Mouse (Mus musculus) spleen, postnatal 14 days (tissue): ENCODE results near the gene Dock4.

Experiments
- DNase-seq, 2 experiments: peaks; one replicate each; pipeline ENCODE4 v3.0.0; 2021 to 2022; ENCODE audit warnings: low spot score in 2 of 2

The Dock4 gene

DNA sequence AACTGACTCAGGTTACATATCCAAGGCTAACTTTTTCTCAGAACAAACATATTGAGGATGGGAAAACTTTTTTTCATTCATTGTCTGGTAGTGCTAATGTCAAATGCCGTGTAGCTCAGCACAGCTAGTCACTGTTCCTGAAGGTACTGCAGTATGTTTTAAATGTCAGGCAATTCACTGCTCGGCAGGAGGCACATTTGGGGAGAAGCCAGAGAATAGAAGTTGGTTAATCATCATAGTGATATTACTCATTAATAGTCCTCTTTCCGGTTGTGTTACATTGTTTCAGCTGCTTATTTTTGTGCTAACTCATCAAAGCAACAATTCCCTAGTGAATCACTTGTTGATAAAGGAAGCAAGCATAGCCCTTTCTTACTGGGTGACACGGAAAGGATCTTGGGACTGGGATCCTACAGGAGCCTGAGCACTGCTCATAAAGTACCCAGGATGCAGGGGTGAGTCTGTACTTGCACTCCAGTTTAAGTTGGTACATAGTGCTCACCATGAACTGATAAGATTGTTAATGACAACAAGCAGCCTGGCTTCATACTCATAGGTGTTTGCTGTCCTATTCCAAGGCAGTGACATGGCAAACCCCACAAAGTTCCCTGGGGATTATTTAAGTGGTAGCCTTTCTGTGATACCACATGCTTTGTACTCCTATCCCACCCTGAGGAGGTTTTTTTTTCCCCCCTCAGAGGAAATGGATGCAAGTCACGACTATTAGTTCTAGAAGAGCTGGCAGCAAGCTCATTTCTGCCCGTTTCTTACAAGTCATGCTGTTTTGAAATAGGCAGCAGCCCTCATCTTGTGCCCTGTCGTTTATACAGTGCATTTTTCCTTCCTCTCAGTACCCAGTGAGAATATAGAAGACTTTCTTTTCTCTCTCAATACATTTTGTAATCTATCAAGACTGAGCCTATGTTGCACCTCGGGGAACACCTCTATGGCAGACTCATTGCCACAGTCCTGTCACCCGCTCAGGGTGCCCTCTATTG, 123.5 kb downstream of the Dock4 start:
- no peak for DNase-seq

DNA sequence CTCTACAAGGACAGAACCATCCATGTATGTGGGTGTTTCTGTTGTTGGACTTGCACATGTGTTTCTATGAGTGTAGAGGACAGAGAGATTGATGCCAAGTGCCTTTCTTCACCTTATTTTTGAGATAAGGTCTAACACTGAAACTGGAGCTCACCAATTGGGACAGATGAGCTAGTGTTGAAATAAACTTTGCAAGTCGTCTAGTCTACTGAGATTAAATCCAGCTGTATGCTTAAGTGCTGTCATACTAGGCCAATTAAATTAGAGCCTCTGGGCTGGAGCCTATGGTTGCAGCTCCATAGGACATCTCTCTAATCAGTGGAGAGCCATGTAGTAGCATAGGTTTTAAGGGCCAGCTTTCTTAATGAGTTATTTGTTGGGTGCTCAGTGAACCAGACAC, 124.5 kb downstream of the Dock4 start:
- no peak for DNase-seq

DNA sequence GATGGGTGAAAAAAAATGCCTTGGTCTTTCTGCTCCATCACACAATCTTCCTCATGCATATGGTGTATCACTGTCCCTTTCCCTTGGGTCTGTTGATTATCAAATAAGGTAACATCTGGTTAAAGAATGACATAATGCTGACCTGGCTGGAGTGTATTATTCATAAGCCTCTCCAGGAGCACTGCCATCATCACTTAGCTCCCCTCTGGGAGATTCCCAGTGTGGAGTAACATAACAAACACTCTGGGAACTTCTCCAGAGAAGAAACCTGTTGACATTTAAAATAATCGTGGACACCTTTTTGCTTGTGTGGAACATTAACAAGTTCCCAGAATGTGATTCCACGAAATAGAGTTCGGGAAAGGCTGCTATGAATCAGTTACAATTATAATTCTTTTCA, 128.3 kb downstream of the Dock4 start:
- DNase-seq, result no peak

DNA sequence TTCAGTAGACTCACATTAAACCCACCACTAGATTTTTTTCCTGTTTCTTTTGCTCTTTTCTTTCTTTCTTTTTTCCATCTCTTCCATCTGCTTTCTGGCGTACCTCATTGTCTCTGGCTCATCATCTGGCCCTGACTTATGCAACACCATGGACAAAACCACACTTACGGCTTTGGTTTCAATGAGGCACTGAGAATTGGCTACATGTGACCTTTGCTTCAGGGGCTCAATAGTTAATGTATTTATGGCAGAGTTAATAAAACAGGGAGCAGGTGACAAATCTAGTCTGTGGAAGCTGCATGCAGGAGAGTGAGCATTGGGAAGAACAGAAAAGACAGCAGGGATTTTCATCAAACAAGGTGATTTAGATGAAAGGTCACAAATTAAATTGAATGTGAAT, 131.0 kb downstream of the Dock4 start:
- DNase-seq, result no peak

DNA sequence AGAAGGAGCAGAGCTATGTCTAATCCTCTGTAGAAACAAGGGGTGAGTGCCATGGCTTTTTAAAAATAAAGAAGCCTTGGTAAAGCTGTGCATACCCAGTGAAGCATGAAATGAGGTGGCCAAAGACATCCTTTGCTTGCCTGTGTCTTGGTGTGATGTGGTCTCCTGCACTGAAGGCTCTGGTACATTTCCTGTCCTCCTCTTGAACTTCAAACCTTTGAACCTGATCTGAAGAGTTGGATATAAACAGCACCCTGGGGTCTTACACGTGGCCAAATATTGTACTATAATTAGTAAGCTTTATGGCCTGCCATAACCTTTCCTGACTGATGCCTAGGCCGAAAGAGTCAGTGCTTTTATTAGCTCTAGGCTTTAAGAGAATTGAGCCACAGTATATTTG, 134.6 kb downstream of the Dock4 start:
- no peak for DNase-seq

DNA sequence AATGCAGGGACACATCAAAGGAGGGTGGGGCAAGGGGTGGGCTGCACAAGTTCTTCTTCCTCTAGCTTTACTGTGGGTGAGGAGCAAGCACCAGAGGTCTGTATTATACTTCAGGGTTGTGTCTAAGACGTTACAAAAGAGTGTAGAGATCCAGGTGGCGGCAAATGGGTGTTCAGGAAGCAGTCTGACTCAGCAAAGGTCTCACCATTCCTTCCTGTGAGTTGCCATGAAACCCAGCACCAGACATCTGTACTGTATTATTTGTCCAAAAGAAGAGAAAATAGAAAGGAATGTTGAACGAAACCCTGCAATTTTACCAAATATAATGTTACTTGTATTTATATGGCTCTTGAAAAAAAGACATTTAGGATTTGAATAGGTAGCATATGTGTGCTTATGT, 135.3 kb downstream of the Dock4 start:
- no peak for DNase-seq

DNA sequence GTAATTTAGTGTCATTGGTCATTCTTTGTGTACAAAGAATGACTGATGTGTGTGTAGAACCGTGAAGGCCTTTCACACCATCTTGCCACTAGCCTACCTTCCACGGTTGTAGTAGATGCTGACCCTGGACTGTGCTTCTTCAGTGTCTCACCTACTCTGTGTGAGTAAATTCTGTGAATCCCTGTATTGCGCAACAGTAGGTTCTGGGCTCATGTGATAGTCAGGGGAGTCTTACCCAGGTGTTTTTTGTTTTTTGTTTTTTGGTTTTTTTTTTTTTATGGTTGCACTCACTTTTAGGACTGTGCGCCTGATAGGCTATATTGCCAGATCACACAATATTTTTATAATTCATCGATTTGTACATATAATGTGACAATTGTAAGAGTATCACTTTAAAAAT, 136.3 kb downstream of the Dock4 start:
- DNase-seq, result no peak

DNA sequence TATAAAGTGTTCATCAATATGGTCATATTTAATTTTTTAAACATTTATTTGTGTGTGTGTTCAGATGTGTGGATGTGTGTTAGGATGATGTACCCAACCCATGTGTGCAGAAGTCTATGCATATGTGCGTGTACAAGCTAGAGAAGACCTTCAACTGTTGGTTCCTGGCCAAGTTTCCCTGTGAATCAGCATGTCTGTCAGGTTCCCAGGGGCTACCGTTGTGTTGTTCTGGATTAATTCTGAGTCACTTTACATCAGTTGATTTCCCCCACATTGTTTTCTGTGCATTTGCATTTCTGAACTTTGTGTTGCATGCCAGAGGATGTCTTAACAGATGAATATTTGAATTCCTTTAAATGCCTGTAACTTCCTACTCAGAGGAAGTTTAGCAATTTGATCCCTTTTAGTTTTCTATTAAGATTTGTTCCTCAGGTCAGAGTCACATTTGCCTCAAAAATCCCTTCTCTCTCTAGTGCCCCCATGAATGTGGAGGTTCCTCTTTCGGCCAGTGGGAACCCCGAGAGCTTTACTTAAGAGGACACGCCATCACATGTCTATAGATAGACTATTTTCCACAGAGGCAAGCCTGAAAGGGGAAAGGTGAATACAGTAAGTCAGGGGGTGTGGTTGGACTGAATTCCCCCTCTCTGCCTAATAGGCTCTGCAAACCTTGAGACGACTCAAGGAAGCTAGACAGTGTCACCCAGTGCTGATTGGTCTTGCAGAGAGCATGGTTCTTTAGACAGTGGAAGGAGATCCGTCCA, 139.0 kb downstream of the Dock4 start:
- DNase-seq, result no peak

DNA sequence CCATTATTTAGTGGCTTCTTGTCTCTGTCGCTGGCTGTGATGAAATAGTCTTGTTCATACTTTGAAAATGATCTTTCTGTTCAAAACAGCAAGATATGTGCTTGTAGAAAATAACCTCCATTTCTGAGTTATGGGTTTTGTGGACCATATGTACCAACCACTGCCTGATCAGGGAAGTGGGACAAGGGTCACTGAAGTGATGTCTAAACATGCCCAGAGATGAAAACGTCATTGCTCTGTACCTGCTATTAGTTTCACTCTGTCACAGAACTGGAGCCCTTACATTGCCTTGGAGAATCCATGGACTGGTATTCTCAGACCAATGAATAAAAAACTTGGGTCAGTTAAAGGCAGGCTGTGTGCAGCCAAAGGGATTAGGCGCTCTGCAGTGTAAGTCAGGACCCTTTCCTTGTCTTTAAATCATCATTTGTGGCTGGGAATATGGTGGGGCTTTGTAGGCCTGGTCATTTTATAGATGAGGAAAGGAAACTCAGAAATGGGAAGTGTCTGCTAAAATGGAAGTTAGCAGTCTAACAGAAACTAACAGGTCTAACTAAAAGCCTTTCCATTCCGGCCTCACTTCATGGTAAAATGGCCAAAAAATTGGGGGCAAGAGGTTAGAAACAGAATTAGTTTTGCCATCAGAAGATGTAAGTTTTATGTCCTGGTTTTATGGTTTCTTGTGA, 139.8 kb downstream of the Dock4 start:
- no peak for DNase-seq

DNA sequence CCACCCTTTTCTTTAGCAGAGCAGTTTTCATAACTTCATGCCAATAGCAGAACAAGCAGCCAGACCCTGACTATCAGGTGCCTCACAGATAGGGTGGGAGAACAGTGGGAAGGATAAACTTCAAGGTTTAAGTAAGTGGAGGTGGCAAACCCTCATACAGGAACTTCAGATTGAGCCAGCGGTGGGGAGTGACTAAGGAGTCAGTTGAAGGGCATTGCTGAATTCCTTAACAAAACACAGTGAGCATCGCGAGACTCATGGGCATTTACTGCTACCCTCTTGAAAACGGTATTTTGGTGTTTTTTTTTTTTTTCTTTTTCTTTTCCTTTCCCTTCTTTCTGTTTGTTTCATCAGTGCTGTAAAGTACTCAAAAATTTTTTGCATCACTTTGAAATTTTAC, 148.4 kb downstream of the Dock4 start:
- no peak for DNase-seq

DNA sequence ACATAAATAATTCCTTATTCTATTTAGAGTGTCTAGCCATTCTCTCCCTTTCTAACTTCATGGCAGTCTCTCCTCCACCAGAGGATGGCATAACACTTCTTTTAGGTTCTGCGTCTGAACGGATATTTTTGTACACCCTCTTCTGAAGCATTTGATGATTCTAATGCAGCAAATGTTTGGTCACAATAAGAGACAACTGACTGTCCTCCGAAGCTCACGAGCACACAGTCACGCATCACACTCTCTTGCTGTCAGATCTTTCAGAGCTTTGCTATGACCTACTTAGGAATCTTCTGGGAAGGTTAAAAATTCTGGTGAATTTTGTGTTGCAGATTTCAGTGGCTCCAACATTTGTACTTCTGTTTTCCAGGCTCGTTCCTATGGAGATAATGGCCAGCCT, 149.7 kb downstream of the Dock4 start:
- no peak for DNase-seq

DNA sequence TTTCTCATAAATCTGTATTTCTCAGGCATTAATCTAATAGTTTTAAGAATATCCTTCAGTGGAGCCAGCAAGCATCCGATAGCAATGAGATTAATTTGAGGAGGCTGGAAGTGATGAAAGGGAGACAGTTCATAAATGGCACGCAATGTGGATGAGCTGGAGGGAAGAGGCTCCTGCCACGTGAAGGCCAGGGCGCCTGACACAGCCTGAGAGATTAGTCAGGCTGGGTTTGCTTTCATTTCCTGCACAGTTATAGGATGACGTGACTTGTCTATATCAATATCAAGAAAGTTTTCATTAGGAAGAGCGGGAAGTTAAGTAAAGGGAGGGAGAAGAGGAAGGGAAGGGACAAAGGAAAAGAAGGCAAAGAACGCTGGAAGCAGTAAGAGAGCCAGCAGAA, 150.3 kb downstream of the Dock4 start:
- DNase-seq, result no peak

DNA sequence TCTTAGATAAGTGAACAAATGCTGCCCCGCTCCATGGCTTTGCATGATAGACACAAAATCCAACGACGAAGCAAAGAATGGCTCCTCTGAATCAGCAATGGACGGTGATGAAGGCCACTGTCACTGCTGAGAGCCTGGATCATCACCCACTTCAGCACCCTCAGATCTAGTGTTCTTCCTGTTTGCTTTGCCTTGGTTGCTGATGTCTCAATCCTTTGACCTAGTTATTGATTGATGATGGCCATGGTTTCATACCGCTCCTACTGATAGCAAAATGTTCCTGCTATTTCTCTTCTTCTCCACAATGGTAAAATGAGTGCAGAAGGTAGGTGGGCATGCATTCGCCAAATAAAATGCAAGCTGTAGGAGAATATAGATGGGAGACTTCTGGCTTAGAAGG, 150.7 kb downstream of the Dock4 start:
- DNase-seq, result no peak

DNA sequence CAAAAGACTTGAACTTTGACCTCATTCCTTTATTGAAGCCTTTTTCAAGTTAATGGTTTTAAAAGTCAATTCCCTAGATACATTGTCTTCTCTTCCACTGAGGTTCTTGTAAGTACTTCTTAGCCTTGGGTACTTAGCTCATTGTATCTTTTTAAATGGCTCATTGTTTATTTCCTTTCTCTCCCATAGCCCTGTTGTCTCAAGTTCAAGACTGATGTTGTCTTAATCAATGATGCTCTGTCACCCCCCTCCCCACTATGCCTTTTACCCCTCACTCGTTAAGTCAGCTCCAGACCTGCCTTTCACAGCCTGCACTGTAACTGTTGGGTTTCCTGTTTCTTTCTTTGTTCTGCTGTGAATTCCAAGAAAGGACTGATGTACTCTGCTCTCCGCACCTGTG, 154.2 kb downstream of the Dock4 start:
- DNase-seq, result no peak

DNA sequence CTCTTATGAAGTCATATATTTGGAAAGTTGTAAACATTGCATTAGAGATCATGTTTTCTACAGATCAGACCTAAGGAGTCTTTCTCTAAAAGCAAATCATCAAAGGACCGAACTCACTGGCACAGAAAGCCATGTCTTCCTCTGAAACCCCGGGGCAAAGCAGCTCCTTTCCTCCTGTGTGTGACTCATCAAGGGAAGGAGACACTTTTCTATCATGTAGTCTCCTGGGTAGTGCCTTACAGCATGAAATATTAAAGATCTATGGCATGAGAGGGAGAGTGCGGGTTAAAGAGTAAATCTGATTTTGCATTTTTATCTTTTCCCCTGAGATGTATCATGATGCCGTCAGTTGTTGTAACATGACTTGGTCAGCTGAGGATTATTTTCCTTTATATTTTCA, 159.8 kb downstream of the Dock4 start:
- DNase-seq, result no peak

DNA sequence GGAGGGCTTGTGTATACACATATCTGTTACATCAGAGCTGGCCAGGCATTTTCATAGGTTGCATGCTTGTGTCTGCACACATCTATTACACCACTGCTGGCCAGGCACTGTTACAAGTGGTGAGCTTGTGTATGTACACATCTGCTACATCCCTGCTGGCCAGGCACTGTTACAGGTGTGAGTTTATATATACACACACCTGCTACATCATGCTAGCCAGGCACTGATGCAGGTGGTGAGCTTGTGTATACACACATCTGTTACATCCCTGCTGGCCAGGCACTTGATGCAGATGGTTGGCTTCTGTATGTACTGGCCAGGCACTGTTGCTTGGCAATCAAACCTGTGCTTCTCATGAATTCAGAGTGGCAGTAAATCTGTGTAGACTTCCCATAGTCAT, 177.2 kb downstream of the Dock4 start:
- no peak for DNase-seq

DNA sequence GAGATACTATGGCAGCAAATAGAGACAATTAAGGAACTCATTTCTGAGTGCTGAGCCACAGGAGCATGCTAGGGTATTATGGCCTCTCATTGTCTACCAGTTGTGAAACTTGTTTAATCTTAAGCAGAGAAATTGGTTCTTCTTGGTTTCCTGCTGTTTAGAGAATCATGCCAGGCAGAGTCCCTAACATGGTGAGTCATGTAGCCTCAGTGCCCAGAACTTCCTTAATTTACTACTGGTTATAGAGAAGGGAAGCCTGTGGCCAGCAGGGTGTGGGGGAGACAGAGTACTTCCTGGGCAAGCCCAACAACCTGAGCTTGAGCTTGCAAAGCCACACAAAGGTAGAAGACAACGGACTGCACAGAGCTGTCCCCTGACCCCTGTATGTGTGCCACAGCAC, 180.8 kb downstream of the Dock4 start:
- DNase-seq, result no peak

DNA sequence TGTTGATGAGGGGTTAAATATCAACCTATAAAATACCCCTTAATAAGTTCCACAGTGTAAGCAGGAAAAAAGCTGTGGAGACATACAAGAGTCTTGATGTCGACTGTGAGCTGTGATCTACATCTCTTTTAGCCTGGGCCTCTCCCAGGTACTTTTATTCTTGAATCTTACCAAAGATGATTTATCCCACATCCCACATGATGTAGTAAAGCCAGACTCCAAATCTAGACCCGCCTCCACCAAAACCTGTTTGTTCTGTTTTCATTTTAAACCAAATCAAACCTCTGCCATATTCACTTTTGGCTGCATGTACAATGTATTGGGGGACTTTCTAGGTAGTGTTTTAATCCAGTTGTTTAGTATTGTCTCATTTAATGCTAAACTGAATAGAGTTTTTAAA, 187.5 kb downstream of the Dock4 start:
- DNase-seq, result no peak

DNA sequence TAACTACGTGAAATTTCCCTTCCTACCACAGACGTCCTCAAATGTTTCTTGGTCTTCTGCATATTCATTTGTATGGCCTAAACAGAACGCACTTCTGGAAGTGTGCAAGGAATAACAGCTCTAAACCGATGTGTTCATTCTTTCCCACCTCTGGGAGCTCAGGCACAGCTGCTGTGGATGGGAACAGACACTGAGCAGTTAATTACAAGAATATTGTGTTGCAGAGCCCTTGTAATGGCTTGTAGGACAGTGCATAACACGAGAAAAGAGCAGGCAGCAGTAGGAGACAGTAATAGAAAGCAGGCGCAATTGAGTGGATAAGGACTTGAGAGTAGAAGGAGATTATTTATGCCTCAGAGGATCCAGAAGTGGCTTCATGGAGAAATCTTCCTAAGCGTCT, 188.4 kb downstream of the Dock4 start:
- DNase-seq, result no peak

DNA sequence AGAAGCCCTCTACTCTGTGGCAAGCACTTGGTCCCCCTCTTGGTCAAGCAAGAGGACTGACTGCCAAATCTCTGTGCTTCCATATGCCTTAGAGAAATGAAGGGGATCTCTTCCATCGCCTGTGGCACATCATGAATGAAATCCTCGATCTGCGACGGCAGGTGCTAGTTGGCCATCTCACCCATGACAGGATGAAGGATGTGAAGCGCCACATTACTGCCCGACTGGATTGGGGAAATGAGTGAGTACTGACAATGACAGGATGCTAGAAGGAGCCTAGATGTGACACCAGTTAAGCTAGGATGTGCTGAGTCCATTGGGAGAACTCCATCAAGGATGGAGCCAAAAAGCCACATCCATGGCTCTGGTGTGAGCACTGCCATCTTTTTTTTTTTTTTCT, 190.2 kb downstream of the Dock4 start:
- no peak for DNase-seq

DNA sequence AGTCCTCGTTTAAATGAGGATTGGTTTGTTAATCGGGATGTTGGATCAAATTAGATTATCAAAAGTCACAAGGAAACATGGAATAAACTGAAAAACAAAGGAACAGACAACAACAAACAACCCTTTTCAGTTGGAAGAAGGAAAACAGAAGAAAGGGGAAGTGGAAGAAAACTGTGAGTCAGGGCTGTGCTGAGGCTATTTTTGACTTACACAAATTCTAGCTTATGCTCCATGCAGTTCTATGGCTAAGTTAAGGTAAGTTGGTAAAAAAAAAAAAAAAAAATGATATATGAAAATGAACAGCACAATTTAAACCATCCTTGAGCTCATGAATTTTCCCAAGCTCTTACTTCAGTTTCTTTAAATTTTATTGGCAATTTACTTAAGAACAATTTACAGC, 191.7 kb downstream of the Dock4 start:
- no peak for DNase-seq

DNA sequence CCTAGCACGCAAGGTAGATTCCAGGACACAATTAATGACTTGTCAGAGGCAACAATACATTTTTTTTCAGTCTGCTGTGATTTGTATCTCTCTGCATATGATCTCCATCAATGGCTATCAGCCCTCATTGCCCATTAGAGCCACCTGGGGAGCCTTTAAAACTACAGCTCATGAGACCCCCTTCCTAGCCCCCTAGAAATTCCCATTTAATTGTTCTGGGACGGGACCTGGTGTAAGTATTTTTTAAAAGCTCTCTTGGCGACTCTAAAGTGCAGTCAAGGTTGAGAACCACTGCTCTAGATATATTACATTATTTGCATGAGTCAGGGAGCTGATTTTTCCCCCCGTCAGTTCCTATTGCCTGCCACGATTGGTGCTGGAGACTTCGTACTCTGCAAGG, 200.1 kb downstream of the Dock4 start:
- DNase-seq, result no peak

DNA sequence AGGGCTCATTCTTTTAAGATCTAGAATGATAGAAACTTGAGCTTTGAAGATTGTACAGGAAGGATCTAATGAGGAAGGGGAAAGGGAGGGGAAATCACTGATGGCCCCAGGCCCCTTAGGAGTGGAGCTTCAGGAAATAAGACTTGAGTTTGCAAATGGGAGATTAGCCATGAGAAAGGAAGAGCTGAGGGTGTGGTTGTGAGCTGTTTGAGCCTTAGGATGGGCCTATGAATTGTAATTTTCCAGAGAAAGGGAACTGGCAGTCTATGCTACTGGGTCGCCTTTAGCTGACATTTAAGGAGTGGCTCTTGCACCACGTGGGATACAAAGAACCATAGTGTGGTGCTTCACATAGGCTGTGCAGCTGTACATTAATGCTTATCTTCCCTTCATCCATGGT, 208.6 kb downstream of the Dock4 start:
- no peak for DNase-seq
